In genomic region chr15:28158771-28159489, GRCm38 (mm10) we compare ENCODE assay signal across 8 mouse cellular contexts. TPM values are rescaled to one million over a fixed set of nuclear protein-coding genes. Genes with fewer than 3 reads are reported as not detected.
DNase-seq lines count a peak whose midpoint lies in the region; ATAC-seq lines count a peak whose summit lies in the region.

No protein-coding gene starts in this region.

- H3K27ac ChIP-seq in embryonic facial prominence, embryonic 14.5 days (replicated peaks; ENCODE audit: low read depth, low read length), result peak overlapping the region; percentile 56
- peak overlapping the region; percentile 55; the same call in 1 of the 2 replicates for H3K27ac ChIP-seq in heart, embryonic 11.5 days (ENCODE audit: low read depth, low read length)
- peak overlapping the region; percentile 2; the same call in 1 of the 2 replicates for H3K27ac ChIP-seq in kidney, embryonic 14.5 days (ENCODE audit: low read depth, low read length)
- no peak overlapping the region for H3K27ac ChIP-seq in liver, embryonic 12.5 days

- H3K4me2 ChIP-seq in embryonic facial prominence, embryonic 14.5 days (ENCODE audit: low read depth, low read length), result peak overlapping the region; percentile 67
- H3K4me2 ChIP-seq in heart, embryonic 11.5 days, result peak overlapping the region; percentile 65
- peak overlapping the region; percentile 62 for H3K4me2 ChIP-seq in kidney, embryonic 14.5 days (replicated peaks; ENCODE audit: low read depth, low read length)
- H3K4me2 ChIP-seq in liver, embryonic 12.5 days, result peak overlapping the region; percentile 64

- H3K27me3 ChIP-seq in embryonic facial prominence, embryonic 14.5 days (replicated peaks; ENCODE audit: control insufficient read depth, insufficient read depth, low read length), result 0 out of 2 replicates have a peak, but pooled peaks cover 2% of the 10 kb centered on the region
- no peaks in the 10 kb centered on the region for H3K27me3 ChIP-seq in heart, embryonic 11.5 days (ENCODE audit: control insufficient read depth, insufficient read depth, low read length)
- no peaks in the 10 kb centered on the region; the same call in 1 of the 2 replicates for H3K27me3 ChIP-seq in kidney, embryonic 14.5 days (ENCODE audit: control insufficient read depth, insufficient read depth, low read length)
- H3K27me3 ChIP-seq in liver, embryonic 12.5 days (replicated peaks), result no peaks in the 10 kb centered on the region; the same call in 1 of the 2 replicates

- H3K9me3 ChIP-seq in embryonic facial prominence, embryonic 14.5 days (ENCODE audit: control insufficient read depth, low read length), result no peaks in the 10 kb centered on the region
- no peaks in the 10 kb centered on the region for H3K9me3 ChIP-seq in heart, embryonic 11.5 days (replicated peaks; ENCODE audit: control insufficient read depth, low read length)
- no peaks in the 10 kb centered on the region for H3K9me3 ChIP-seq in kidney, embryonic 14.5 days (ENCODE audit: control insufficient read depth, low read length)
- no peaks in the 10 kb centered on the region for H3K9me3 ChIP-seq in liver, embryonic 12.5 days (replicated peaks)

- H3K4me3 ChIP-seq in embryonic facial prominence, embryonic 14.5 days (ENCODE audit: low read depth, low read length), result peak overlapping the region; percentile 47
- peak overlapping the region; percentile 43 for H3K4me3 ChIP-seq in heart, embryonic 11.5 days (ENCODE audit: low read depth, low read length)
- H3K4me3 ChIP-seq in kidney, embryonic 14.5 days (ENCODE audit: low read length), result peak overlapping the region; percentile 40
- H3K4me3 ChIP-seq in liver, embryonic 12.5 days, result peak overlapping the region; percentile 56

- peak; percentile 95 for ATAC-seq in embryonic facial prominence, embryonic 14.5 days (ENCODE audit: low read depth)
- peak; percentile 77 for ATAC-seq in heart, embryonic 11.5 days (replicated peaks; ENCODE audit: insufficient number of reproducible peaks, low FRiP score, low TSS enrichment)
- ATAC-seq in kidney, embryonic 14.5 days (ENCODE audit: low FRiP score, low TSS enrichment), result peak; percentile 92
- ATAC-seq in liver, embryonic 12.5 days, result peak; percentile 72

- no peaks in the 10 kb centered on the region for H3K36me3 ChIP-seq in embryonic facial prominence, embryonic 14.5 days (ENCODE audit: control insufficient read depth, insufficient read depth, low read length)
- H3K36me3 ChIP-seq in heart, embryonic 11.5 days (ENCODE audit: control insufficient read depth, insufficient read depth, low read length), result no peaks in the 10 kb centered on the region
- no peaks in the 10 kb centered on the region for H3K36me3 ChIP-seq in kidney, embryonic 14.5 days (ENCODE audit: control insufficient read depth, insufficient read depth, low read length)
- no peaks in the 10 kb centered on the region for H3K36me3 ChIP-seq in liver, embryonic 12.5 days

- DNase-seq in A20 (ENCODE audit: low read depth, low spot score), result peak; percentile 55
- peak; percentile 86 to 91 for DNase-seq in adrenal gland, postnatal 36 days
- peak; percentile 90 for DNase-seq in embryonic facial prominence, embryonic 14.5 days (ENCODE audit: low spot score)
- peak; percentile 70 for DNase-seq in naive thymus-derived CD4-positive, alpha-beta T cell, adult 2 months (ENCODE audit: low read depth)
- peak; percentile 50 for DNase-seq in telencephalon, adult 2 months (ENCODE audit: low read depth, low spot score)

- peaks cover 13% of the 10 kb centered on the region for H3K4me1 ChIP-seq in embryonic facial prominence, embryonic 14.5 days (ENCODE audit: control insufficient read depth, insufficient read depth, low read length)
- H3K4me1 ChIP-seq in heart, embryonic 11.5 days (ENCODE audit: control insufficient read depth, insufficient read depth, low read length), result 0 out of 2 replicates have a peak, but pooled peaks cover 2% of the 10 kb centered on the region
- H3K4me1 ChIP-seq in kidney, embryonic 14.5 days (ENCODE audit: control insufficient read depth, insufficient read depth, low read length), result no peaks in the 10 kb centered on the region
- no peaks in the 10 kb centered on the region for H3K4me1 ChIP-seq in liver, embryonic 12.5 days

- WGBS in embryonic facial prominence, embryonic 14.5 days, result 2% methylated on average over 19 of the region's 19 CpGs
- WGBS in heart, embryonic 11.5 days (ENCODE audit: insufficient replicate concordance), result 2% methylated on average over 19 of the region's 19 CpGs
- 1% methylated on average over 19 of the region's 19 CpGs for WGBS in kidney, embryonic 14.5 days
- 2% methylated on average over 19 of the region's 19 CpGs for WGBS in liver, embryonic 12.5 days (ENCODE audit: insufficient replicate concordance)

- peak overlapping the region; percentile 63 for H3K9ac ChIP-seq in embryonic facial prominence, embryonic 14.5 days (ENCODE audit: low read depth, low read length)
- peak overlapping the region; percentile 47 for H3K9ac ChIP-seq in heart, embryonic 11.5 days (ENCODE audit: low read depth, low read length)
- H3K9ac ChIP-seq in kidney, embryonic 14.5 days (ENCODE audit: low read depth, low read length), result peak overlapping the region; percentile 51
- H3K9ac ChIP-seq in liver, embryonic 12.5 days, result peak overlapping the region; percentile 27

RNA-seq across cellular contexts. Expression of gene Dnah5, which starts 44.6 kb away (rescaled TPM):
- under 1 TPM; 0.03 to 0.10 TPM for total RNA-seq in adrenal gland, postnatal 36 days (2021)
- 0.24 and 0.72 TPM in 2 replicates for polyA plus RNA-seq in embryonic facial prominence, embryonic 14.5 days (2014; fragmentation: Nextera tagmentation; extraction: Ambion mirVana)
- polyA plus RNA-seq in heart, embryonic 11.5 days (2014; fragmentation: Nextera tagmentation; extraction: Ambion mirVana), result 0.03 TPM in 2 replicates
- polyA plus RNA-seq in kidney, embryonic 14.5 days (2014; fragmentation: Nextera tagmentation; extraction: Ambion mirVana), result 0.10 and 0.18 TPM in 2 replicates
- polyA plus RNA-seq in liver, embryonic 12.5 days (2016; fragmentation: Nextera tagmentation; extraction: Ambion mirVana), result 0.01 TPM in 1 of 2 replicates, not detected in the other
